Mouse (Mus musculus): Measurements from ENCODE around the gene Meis3.

Meis3 gene

DNA sequence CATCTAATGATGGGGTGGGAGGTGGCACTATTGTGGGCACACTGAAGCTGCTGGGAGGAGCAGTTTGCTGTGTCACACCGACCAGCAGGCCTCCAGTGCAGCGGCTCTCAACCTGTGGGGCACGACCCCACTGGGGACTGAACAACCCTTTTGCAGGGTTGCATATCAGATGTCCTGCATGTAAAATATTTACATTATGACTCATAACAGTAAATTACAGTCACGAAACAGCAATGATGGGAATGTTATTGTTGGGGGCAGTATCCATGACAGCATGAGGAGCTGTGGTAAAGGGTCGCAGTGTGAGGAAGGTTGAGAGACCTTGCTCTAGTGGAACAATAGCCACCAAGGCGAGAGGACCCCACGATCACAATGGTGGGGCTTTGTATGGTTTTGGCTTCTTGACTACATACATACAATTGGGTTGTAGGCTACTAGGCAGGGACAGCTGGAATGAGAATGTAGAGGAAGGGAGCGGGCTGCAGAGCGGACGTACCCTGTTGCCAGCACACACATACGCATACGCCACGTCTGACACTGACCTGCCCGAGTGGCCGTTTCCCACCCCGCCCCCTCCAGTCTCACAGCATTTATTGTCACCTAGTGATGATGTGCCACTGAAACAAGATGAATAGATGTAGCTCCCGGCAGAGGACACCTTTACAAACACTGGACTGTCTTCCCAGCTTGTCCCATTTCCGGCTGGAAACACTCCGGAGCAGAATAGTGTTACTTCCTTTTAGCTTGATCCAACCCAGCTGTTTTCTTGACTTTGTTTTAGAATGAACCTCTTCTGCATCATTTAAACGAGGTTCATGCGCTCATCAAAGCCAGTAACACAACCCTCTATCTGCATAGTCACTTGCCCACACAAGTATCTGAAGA is 34.1 kb downstream of the Meis3 start:
- DNase-seq (ENCODE audit: low spot score in 2 of 2), result no peak

DNA sequence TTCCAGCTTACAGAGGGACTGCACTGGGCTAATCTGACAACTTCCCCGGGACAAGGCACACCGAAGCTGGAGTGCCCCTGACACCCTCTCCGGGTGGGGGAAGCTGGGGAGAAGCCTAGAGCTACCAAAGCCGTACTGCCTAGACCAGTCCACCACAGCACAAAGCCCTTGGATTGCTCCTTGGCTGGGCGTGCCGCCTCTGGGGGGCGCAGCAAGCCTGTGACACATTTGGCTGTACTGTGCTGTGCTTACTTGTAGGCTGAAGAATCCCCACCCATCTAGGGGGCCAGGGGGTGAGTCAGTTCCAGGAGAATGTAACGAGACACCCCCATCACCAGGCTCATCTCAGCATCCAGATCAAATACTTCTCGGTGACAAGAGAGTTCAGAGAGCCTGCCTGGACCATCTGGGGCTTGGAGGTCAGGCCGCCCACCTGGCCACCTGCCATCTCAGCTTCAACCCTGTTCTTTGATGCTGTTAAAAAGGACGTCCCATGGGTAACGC is 36.0 kb downstream of the Meis3 start:
- no peak for DNase-seq (ENCODE audit: low spot score in 2 of 2)

DNA sequence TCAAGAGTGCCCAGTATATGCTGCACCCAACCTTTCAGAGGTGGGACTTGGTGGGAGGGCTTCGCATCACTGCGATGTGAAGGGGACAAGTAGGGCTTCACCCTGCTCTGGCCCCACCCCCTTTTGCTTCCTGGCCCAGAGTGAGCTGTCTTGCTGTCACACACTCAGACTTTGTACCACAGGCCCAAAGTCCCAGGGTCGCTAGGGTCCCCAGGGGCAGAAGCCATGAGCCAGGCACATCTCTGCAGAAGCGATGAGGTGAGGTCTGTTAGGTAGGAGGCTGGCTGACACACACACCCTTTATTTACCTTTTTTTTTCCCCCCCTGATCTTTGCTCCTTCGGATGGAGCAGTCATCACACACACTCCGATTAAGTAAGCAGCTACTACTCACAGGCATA is 38.3 kb downstream of the Meis3 start:
- no peak for DNase-seq (ENCODE audit: low spot score in 2 of 2)

DNA sequence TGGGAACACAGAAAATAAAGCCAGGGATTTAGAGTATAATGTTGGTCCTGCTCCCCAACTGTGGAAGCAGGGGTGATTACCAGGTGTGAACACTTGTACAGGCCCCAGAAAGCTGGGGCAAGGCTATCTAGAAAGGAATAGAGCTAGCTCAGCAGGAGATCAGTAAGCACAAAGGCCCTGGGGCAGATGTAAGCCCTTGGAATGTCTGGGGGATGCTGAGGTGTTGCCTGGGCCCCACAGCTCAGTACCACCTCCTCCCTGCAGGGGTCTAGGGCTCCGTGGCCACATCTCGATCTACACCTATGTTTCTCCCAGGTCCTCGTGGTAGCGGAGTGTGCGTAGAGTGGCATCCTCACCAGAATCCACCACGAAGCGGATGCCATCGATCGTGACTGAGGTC is 39.1 kb downstream of the Meis3 start:
- no peak for DNase-seq (ENCODE audit: low spot score in 2 of 2)

DNA sequence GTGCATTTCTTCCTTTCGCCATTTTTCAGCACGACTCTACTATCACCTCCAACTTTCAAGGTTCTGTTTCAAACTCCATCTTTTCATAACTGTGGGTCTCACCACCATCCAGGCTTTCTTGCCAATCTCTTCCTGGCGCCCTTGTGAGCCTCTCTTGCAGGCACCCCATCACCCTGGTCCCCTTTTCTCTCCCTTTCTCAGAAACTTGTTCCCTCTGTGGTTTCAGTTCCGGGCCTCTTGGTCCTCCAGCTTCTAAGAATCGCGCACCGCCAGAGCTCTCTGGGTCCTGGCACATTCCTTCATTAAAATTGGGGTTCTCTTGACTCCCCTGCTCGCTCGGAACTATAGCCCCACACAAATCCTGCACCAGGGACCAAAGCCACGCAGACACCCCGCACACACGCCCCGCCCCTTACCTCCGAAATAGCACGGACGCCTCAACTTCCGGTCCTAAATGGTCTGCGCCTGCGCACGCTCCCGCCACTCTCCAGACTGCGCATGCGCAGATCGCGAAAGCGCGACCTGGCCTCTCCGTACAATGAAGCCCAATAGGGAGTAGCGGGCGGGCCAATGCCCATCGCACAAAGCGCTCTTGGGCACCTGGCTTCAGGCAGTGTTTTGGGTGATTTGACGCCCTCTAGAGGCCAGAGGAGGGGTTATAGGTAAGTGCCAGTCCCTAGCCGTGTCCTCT is 46.8 kb downstream of the Meis3 start, which contains the start of gene Dhx34:
Gene Dhx34, minus strand, starts transcription at position 456 of the 691 bp plus-strand sequence.
- DNase-seq (ENCODE audit: low spot score in 2 of 2), result peak; percentile 92 to 94

DNA sequence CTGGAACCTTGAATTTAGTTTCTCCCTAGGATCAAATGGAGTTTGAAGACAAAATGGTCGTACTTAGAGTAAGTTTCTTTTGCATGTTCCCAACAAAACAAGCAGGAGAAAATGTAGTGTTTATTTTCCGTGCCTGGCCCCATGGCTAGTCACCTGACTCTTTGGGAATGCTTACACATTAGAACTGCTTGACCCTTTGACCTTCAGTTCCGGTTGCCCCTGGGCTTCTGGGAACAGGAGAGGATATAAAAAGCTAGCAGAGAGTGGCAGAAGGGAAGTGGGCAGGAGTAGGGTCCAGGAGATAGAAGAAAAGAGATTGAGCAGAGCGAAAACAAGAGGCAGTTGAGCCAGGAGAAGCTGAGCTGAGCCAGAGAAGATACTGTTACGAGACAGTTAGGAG is 55.0 kb downstream of the Meis3 start:
- no peak for DNase-seq (ENCODE audit: low spot score in 2 of 2)

All from urinary bladder, postnatal 4 days (tissue).